Mouse (Mus musculus): ENCODE measurements around the gene Vps41.

DNA sequence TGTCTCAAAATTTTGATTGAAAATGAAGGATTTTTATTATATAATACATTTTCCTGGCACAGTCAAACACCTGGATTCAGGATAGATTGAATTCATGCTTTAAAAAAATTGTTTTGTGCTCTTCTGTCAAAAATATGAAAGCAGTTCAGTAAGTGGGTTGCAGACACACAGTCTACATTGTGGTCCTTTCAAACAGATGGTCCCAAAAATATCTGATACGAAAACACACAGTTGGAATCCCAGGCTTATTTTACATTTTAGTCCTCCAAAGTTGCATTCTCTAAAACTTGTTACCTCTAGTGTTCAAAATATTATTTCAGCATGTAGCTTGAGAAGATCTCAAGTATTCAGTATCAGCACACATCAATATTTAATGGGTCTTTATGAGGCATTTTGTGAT, 5.4 kb upstream of the Vps41 start:
- no peak for TF ChIP-seq POLR2A (IDR thresholded peaks at IDR 0.05; ENCODE audit: low read depth, low read length)
- TF ChIP-seq CTCF (IDR thresholded peaks at IDR 0.05; ENCODE audit: extremely low read depth, insufficient read length, insufficient replicate concordance, low read depth, low read length), result no peak

Measured in small intestine, adult 2 months (tissue).